Mouse (Mus musculus) lung, postnatal 0 days (tissue): ENCODE measurements at regions not wholly inside any gene's neighbourhood (a gene's known extent, or its start where the extent isn't known, plus 50 kb on each side); places are given as distances from the start of the nearest gene placed in this dataset.

Source experiments
- CTCF ChIP-seq: IDR thresholded peaks from 2 replicates; pipeline ENCODE4 v1.5.1; 2016; ENCODE audit warnings: antibody characterized with exemption, mild to moderate bottlenecking
- EP300 ChIP-seq: IDR thresholded peaks from 2 replicates; pipeline ENCODE4 v1.6.1; 2016; ENCODE audit warnings: antibody characterized with exemption, mild to moderate bottlenecking, control low read depth

- no peak for TF ChIP-seq CTCF
- no peak for TF ChIP-seq EP300
Observed at GRCm38 (mm10) chr4:69824903-69825268, 585.4 kb downstream of the Cdk5rap2 start.
